Mouse (Mus musculus) 3134 (cell line): Measurements from ENCODE around the gene Scel.

ENCODE experiments used
- DNase-seq: peaks from one replicate; pipeline ENCODE4 v3.0.0-alpha.2; 2011; ENCODE audit warnings: low spot score; ENCODE audit not compliant: insufficient read length; ENCODE audit errors: extremely low read depth

Scel gene

GRCm38 (mm10) chr14:103561383-103562096 is 48.4 kb downstream of the Scel start:
- no peak for DNase-seq

- DNase-seq: peak; percentile 9
Measured at GRCm38 (mm10) chr14:103567957-103568356, 54.8 kb downstream of the Scel start.

- DNase-seq: no peak
Measured at GRCm38 (mm10) chr14:103568433-103568832, 55.3 kb downstream of the Scel start.

- DNase-seq: no peak
Measured at GRCm38 (mm10) chr14:103571598-103572320, 58.6 kb downstream of the Scel start.

- no peak for DNase-seq
Measured at GRCm38 (mm10) chr14:103575854-103576253, 62.7 kb downstream of the Scel start.

- no peak for DNase-seq
Measured at GRCm38 (mm10) chr14:103577011-103577410, 63.9 kb downstream of the Scel start.

- DNase-seq: no peak
Measured at GRCm38 (mm10) chr14:103586662-103587061, 73.5 kb downstream of the Scel start.

GRCm38 (mm10) chr14:103587208-103587900 is 74.2 kb downstream of the Scel start:
- DNase-seq: no peak

GRCm38 (mm10) chr14:103589819-103590218 is 76.7 kb downstream of the Scel start:
- DNase-seq: no peak

GRCm38 (mm10) chr14:103595870-103596269 is 82.7 kb downstream of the Scel start:
- DNase-seq: no peak

- no peak for DNase-seq
Measured at GRCm38 (mm10) chr14:103608063-103608462, 94.9 kb downstream of the Scel start.

- DNase-seq: no peak
Measured at GRCm38 (mm10) chr14:103613573-103614271, 100.6 kb downstream of the Scel start.

- DNase-seq: no peak
Measured at GRCm38 (mm10) chr14:103614272-103614587, 101.1 kb downstream of the Scel start.

GRCm38 (mm10) chr14:103619756-103620155 is 106.6 kb downstream of the Scel start:
- no peak for DNase-seq

- no peak for DNase-seq
Measured at GRCm38 (mm10) chr14:103621207-103621606, 108.1 kb downstream of the Scel start.

GRCm38 (mm10) chr14:103626100-103626499 is 113.0 kb downstream of the Scel start:
- DNase-seq: no peak

- no peak for DNase-seq
Measured at GRCm38 (mm10) chr14:103629639-103630364, 116.7 kb downstream of the Scel start.

- DNase-seq: no peak
Measured at GRCm38 (mm10) chr14:103630545-103630944, 117.4 kb downstream of the Scel start.

- DNase-seq: no peak
Measured at GRCm38 (mm10) chr14:103643933-103644332, 130.8 kb downstream of the Scel start.

GRCm38 (mm10) chr14:103647981-103648380 is 134.8 kb downstream of the Scel start:
- no peak for DNase-seq
